Mouse (Mus musculus): ENCODE results near the gene Snx30. TPM values are rescaled to one million over a fixed set of nuclear protein-coding genes. Genes with fewer than 3 reads are reported as not detected.

Snx30 gene
- 1 to 10 TPM; 6.5 TPM for total RNA-seq (2021)
- long read RNA-seq, experiment 1, full-length matches to known transcripts = 1 of 4 reads
- long read RNA-seq, experiment 1, partial matches to known transcripts = 0 of 4 reads
- long read RNA-seq, experiment 1, other reads (novel, unspliced or antisense) = 3 of 4 reads
- long read RNA-seq, experiment 2, full-length matches to known transcripts = 1 of 1 reads
- long read RNA-seq, experiment 2, partial matches to known transcripts = 0 of 1 reads
- long read RNA-seq, experiment 2, other reads (novel, unspliced or antisense) = 0 of 1 reads

DNA sequence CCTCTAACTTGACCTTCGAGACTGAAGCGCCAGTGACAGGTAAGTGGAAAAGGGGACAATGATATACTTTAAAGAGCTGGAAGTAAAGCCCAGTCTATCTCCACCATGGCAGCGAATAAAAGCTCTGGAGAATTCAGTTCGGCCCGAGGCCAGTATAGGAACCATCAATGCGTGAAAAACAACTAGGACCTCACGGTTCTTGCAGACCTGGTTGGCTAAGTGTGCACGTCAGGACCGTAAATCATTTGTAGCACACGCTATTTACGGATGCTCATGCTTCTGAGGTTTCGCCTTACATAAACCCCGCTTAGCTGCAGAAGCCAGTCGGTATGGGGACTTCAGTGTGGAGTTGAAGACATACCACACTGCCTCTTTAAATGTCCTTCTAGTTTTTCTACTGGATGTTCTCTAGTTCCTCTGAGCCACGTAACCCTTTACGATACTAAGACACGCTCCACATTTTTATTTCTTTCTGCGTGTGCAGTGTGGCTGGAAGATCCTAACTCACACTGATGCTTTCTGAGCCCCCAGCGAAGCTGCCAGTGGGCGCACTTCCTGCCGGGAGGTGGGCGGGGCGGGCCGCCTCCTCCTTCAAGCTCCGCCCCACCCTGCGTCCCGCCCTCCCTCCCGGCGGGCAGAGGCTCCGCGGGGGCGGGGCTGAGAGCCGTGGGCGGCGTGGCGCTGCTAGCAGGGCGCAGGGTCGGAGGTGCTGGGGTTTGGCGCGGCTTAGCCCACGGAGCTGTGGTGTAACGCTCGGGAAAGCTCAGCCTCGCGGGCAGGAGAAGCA is at the start of gene Snx30:
Gene Snx30 (plus strand): TSS at position 660 of the 787 bp plus-strand sequence.
- peak; percentile 92 to 93 for DNase-seq

DNA sequence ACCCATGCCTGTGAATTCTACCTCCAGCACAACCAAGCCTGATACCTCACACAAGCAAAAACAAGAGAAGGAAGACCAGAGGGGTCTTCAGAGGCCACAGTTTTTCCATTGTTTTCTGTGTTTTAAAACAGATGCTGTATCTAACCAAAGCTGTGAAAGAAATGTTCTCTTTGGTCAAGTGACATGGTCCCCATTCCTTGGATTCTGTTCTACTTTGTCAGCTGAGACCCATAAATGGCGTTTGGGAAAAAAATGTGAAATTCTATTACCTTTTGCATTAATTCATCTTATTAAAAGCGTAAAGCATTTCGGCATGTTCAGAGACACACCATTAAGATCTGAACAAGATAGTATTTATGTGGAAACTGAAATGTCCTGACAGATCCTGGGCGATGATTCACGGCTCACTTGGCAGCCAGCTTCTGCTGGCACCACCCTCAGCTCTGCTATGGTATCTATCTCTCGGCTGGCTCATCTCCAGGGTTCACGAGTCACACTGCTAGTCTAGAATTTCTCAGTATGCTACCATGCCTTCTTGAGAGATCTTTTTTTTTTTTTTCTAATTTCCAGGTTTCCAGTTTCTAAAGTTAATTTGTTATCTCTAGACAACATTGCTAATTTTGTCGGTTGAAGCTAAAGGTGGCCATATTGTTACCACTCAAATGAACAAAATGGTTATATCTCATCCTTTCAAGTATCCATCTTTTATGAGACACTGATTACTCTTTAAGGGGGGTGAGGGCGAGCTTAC is 49.1 kb upstream of the Snx30 start:
- DNase-seq = peak; percentile 76 to 83

GRCm38 (mm10) chr4:59757452-59758435 is 47.9 kb upstream of the Snx30 start:
- no peak for DNase-seq

- no peak for DNase-seq
Measured at GRCm38 (mm10) chr4:59760016-59760415, 45.6 kb upstream of the Snx30 start.

DNA sequence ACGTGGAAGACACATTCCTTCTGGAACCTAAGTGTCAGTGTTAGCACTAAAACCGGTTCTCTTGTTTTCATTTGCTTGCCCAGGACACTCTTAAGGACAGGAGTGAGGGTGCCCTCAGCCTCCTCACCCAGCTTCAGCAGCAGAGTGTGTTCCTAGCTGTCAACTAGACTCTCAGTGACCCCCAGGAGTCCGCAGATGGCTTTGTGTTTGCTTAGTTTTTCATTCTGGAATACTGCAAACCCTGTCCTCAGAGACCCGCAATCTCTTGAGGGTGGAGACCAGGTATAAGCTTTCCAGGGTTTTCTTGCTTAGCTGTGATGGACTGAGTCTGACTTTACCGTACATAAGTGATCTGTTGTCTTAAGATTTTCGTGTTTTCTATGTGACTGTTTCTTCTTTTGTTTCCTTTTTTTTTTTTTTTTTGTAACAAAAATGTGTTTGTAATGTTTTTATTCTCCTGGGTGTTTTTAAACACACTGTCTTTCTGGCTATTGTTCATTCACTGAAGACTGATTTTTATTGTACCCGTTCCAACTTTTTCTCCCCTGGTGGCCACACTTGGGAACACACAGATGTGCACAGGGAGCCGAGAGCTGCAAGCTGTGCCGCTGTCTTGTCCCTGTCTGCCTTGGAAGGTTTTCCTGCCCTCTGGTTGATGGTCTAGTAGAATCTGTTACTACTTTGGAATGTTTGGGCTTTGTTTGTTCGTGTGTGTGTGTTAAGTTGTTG is 44.8 kb upstream of the Snx30 start:
- peak; percentile 60 to 80 for DNase-seq

DNA sequence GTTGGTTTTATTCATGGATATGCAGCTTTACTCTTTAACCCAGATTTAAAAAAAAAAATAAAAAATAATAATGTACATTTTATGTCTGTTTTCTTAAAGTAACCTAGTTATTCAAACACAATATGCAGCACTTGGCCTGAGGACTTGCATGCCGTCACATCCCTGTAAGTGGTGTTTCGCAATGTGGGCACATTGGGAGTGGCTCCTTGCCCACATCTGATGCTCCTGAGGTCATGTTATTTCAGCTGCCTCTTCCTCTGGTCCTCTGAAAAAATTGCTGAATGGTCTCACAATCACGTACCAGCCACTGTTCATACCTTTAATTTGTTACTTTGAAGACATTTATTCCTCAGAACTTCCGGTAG is 44.3 kb upstream of the Snx30 start:
- DNase-seq = peak; percentile 61 to 72

- no peak for DNase-seq
Measured at GRCm38 (mm10) chr4:59764950-59765349, 40.7 kb upstream of the Snx30 start.

GRCm38 (mm10) chr4:59765385-59766005 is 40.1 kb upstream of the Snx30 start:
- peak in 1 of 2 experiments; percentile 38 for DNase-seq

GRCm38 (mm10) chr4:59767717-59768116 is 37.9 kb upstream of the Snx30 start:
- DNase-seq = no peak

- DNase-seq = no peak
Measured at GRCm38 (mm10) chr4:59772171-59772879, 33.3 kb upstream of the Snx30 start.

DNA sequence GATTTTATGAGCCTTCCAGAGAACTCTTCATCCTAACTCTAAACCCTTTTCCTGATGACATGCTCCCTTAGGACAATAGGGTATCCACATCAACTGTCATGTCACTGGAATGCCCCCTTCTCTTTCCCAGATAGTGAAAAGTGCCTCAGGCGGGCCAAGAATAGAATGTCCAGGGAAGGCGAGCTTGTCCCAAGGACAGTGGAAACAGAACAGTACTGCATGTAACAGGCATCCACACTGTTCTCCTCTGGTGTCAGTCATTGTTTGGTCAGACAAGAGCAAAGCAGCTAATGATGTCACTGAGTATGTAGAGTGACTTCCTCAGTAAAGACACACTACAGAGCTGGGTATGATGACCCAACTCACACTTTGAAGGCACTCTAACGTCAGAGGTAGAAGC is 27.8 kb upstream of the Snx30 start:
- peak in 1 of 2 experiments; percentile 37 for DNase-seq

DNA sequence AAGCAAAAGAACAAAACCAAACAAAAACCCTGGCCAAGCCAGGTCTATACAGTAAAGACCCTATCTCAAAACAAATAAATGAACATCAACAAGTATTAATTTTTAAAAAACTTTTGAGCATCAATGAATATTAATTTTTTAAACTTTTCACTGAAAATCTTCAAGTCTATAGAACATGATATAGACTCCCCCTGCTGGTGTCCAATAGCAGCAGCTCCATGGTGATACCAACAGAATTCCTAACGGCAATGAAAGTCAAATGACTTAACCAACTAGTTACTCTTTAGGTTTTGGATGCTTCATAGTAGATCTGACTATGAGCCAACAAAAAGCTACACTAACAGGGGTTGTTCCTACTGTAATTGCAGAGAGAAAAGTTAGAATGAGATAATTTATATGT is 25.1 kb upstream of the Snx30 start:
- DNase-seq = no peak

GRCm38 (mm10) chr4:59782853-59783684 is 22.6 kb upstream of the Snx30 start:
- no peak for DNase-seq

DNA sequence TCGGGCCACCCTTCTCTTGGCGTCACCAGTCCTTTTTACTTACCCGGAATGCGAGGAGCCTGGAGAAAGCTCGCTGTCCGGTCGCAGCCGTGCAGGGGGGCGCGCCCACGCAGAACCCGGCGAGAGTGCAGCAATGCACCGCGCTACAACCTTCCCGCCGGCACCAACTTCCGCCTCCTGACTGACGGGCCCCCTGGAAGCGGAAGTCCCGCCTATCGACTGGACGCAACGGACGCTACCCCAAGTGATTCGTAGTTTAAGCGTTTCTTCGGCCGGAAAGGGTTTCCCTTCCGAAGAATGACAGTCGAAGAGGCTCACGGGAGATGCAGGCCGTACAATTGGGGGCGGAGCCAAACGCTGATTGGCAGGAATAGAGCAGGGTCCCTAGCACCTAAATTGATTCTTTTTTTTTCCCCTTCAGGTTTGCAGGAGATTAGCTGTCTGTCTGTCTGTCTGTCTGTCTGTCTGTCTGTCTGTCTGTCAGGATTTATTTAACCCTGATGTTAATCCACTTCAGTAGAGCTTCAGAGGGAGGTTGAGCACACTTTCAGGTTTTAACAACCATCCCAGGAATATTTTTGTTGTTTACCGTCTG is 21.9 kb upstream of the Snx30 start:
- DNase-seq = peak; percentile 97 to 98

DNA sequence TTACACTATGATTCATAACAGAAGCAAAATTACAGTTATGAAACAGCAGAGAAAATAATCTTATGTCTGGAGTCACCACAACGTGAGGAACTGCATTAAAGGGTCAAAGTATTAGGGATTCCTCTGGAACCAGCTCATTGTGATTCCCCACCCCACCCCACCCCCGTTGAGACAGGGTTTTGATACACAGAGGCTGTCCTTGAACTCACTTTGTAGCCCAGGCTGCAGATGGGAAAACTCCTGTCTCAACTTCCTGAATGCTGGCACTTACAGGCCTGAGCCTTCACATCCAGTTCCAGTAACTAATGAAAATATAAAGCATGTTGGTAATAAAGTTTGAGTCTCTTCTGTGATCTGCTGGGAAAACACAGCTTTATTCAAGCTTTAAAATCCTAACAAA is 20.2 kb upstream of the Snx30 start:
- DNase-seq = no peak

DNA sequence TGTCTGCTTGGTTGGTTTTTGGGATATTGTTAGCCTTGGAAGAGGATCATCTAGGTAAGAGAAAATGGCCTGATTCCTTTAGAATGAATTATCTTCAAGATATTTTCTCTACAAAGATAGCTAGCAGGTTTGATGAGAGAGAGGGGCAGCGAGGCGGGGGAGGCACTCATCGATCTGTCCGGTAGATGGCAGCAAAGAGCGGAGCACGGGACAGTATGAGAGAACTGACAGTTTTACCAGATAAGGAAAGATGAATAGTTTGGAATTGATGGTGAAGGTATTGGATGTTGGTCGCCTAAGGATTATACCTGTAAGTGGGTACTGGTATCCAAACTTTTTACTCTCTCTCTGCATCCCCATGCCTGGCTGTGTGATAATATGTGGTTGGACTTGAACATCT is 19.0 kb upstream of the Snx30 start:
- peak; percentile 56 to 91 for DNase-seq

GRCm38 (mm10) chr4:59787126-59787525 is 18.5 kb upstream of the Snx30 start:
- DNase-seq = no peak

DNA sequence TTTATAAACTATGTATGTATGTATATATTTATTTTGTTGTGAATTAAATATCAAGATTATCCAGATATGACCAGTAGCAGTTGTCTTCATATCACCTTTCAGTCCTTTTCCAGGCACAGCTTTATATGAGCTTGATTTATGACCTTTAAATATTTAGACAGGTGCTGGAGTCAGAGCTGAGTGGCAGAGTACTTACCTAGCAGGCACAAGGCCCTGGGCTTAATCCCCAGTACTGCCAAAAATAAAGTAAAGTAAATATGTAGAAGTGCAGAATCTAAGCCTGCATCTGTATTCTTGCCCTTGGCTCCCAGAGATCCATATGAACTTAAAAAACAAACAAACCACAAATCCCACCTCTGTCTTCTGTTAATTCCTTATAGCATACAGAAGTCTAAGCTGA is 16.6 kb upstream of the Snx30 start:
- DNase-seq = no peak
